Mouse (Mus musculus) hindbrain, postnatal 0 days (tissue): ENCODE measurements around the gene Col7a1. TPM values are rescaled to one million over a fixed set of nuclear protein-coding genes. Genes with fewer than 3 reads are reported as not detected.
A peak's percentile ranks its signal among the peaks of the same experiment; 100 is the strongest.

Source experiments
- ATAC-seq: fragments of 200-750 bp; cut with Nextera tagmentation; 2 replicates; pipeline ENCODE4 v1.8.0; 2017; ENCODE audit warnings: mild to moderate bottlenecking, moderate TSS enrichment, moderate library complexity
- DNase-seq: peaks from one replicate; pipeline ENCODE4 v3.0.0-alpha.2; 2015; ENCODE audit warnings: low spot score
- H3K27ac ChIP-seq: fragments of 300-500 bp; sonication (generic); 2 replicates; pipeline ENCODE4 v1.5.1; 2014; ENCODE audit warnings: mild to moderate bottlenecking
- H3K27me3 ChIP-seq: fragments of 300-500 bp; sonication (generic); 2 replicates; pipeline ENCODE4 v1.6.1; 2014; ENCODE audit warnings: low read length, mixed read lengths; ENCODE audit not compliant: insufficient read depth
- H3K36me3 ChIP-seq: fragments of 300-500 bp; sonication (generic); 2 replicates; pipeline ENCODE4 v1.6.1; 2014; ENCODE audit warnings: low read length, mixed read lengths; ENCODE audit not compliant: insufficient read depth
- H3K4me1 ChIP-seq: fragments of 300-500 bp; sonication (generic); 2 replicates; pipeline ENCODE4 v1.6.1; 2014; ENCODE audit warnings: antibody characterized with exemption, low read length, mixed read lengths; ENCODE audit not compliant: insufficient read depth
- H3K4me2 ChIP-seq: fragments of 300-500 bp; sonication (generic); 2 replicates; pipeline ENCODE4 v1.6.1; 2014; ENCODE audit warnings: low read depth, mild to moderate bottlenecking, low read length, moderate library complexity, mixed read lengths
- H3K4me3 ChIP-seq: fragments of 300-500 bp; sonication (generic); 2 replicates; pipeline ENCODE4 v1.5.1; 2014; ENCODE audit warnings: low read length
- H3K9ac ChIP-seq: fragments of 300-500 bp; sonication (generic); replicated peaks from 2 replicates; pipeline ENCODE4 v1.6.1; 2014; ENCODE audit warnings: mild to moderate bottlenecking, low read length, moderate library complexity, mixed read lengths
- H3K9me3 ChIP-seq: fragments of 300-500 bp; sonication (generic); 2 replicates; pipeline ENCODE4 v1.6.1; 2016; ENCODE audit warnings: low read length, mixed read lengths
- CTCF ChIP-seq: IDR thresholded peaks from 2 replicates; pipeline ENCODE4 v1.5.1; 2016; ENCODE audit warnings: antibody characterized with exemption, control low read depth, low read depth
- WGBS: fragments of 180-500 bp; shearing (Covaris S2); extraction: QIAGEN DNeasy Blood & Tissue Kit; methylation state at CpG from one replicate; pipeline ENCODE4 v1.1.7; 2014; 5-methylcytosine and 5-hydroxymethylcytosine counted together
- polyA plus RNA-seq: library from polyadenylated mRNA; unstranded; fragments of >200 nt; fragmentation: Nextera tagmentation; extraction: Ambion mirVana; gene quantifications from 2 replicates; pipeline ENCODE4 v1.2.1, GENCODE M21; 2015
- total RNA-seq: library from RNA; depleted of rRNA; stranded (reverse); fragments of >200 nt; gene quantifications from 2 replicates; pipeline ENCODE4 v1.2.3, GENCODE M21; 2014

The Col7a1 gene
- total and polyA plus RNA-seq, 2 experiments from 2014 or later: 0.69 to 1.9 TPM

GRCm38 (mm10) chr9:108991428-108992084, 38.2 kb downstream of the Col7a1 start, which contains the start of gene Pfkfb4:
Gene Pfkfb4, plus strand, starts transcription at chr9:108991778.
- Histone ChIP-seq H3K27me3 (no peaks in the 10 kb centered on the region), H3K4me1 (peaks cover 11% of the 10 kb centered on the region; the same call in 1 of the 2 replicates), H3K9me3 (no peaks in the 10 kb centered on the region), H3K4me3 (peak within 1 kb of the TSS; percentile 46), H3K4me2 (peak within 1 kb of the TSS; percentile 66), H3K27ac (peak within 1 kb of the TSS; percentile 82), H3K9ac (peak within 1 kb of the TSS; percentile 60), H3K36me3 (no peaks in the 10 kb centered on the region)
- peak; percentile 99 for DNase-seq
- under 1% methylated on average over 31 of the region's 31 CpGs for WGBS
- no peak for TF ChIP-seq CTCF
- peak; percentile 97 for ATAC-seq

- ATAC-seq (no peak), DNase-seq (peak; percentile 7)
- Histone ChIP-seq H3K9me3 (no peaks in the 10 kb centered on the region), H3K4me3 (peak overlapping the region; percentile 46), H3K36me3 (no peaks in the 10 kb centered on the region), H3K4me2 (peak overlapping the region; percentile 66), H3K9ac (peak overlapping the region; percentile 60), H3K4me1 (peaks cover 11% of the 10 kb centered on the region; the same call in 1 of the 2 replicates), H3K27me3 (no peaks in the 10 kb centered on the region), H3K27ac (peak overlapping the region; percentile 82)
- no peak for TF ChIP-seq CTCF
- WGBS: 9% methylated on average over 18 of the region's 18 CpGs
These were observed 38.7 kb downstream of the Col7a1 start for GRCm38 (mm10) chr9:108992085-108992469.

- no peak for TF ChIP-seq CTCF
- WGBS: 84% methylated on average over 9 of the region's 9 CpGs
- Histone ChIP-seq H3K9ac (peak overlapping the region; percentile 60; the same call in 1 of the 2 replicates), H3K4me3 (peak overlapping the region; percentile 46), H3K36me3 (no peaks in the 10 kb centered on the region), H3K4me1 (peaks cover 11% of the 10 kb centered on the region; the same call in 1 of the 2 replicates), H3K9me3 (no peaks in the 10 kb centered on the region), H3K27ac (peak overlapping the region; percentile 82; the same call in 1 of the 2 replicates), H3K4me2 (peak overlapping the region; percentile 66), H3K27me3 (no peaks in the 10 kb centered on the region)
- DNase-seq (no peak), ATAC-seq (no peak)
These were observed 39.4 kb downstream of the Col7a1 start for GRCm38 (mm10) chr9:108992620-108993361.

GRCm38 (mm10) chr9:108996411-108996810, 43.0 kb downstream of the Col7a1 start:
- ATAC-seq (no peak), DNase-seq (no peak)
- TF ChIP-seq CTCF: no peak
- no peak overlapping the region for H3K4me3 ChIP-seq
- H3K9me3 ChIP-seq: no peaks in the 10 kb centered on the region
- H3K36me3 ChIP-seq: no peaks in the 10 kb centered on the region
- H3K9ac ChIP-seq: no peak overlapping the region
- H3K27me3 ChIP-seq: no peaks in the 10 kb centered on the region
- no peak overlapping the region for H3K27ac ChIP-seq
- H3K4me2 ChIP-seq: no peak overlapping the region
- peaks cover 5% of the 10 kb centered on the region; the same call in 1 of the 2 replicates for H3K4me1 ChIP-seq
- 77% methylated on average over 9 of the region's 9 CpGs for WGBS

DNA sequence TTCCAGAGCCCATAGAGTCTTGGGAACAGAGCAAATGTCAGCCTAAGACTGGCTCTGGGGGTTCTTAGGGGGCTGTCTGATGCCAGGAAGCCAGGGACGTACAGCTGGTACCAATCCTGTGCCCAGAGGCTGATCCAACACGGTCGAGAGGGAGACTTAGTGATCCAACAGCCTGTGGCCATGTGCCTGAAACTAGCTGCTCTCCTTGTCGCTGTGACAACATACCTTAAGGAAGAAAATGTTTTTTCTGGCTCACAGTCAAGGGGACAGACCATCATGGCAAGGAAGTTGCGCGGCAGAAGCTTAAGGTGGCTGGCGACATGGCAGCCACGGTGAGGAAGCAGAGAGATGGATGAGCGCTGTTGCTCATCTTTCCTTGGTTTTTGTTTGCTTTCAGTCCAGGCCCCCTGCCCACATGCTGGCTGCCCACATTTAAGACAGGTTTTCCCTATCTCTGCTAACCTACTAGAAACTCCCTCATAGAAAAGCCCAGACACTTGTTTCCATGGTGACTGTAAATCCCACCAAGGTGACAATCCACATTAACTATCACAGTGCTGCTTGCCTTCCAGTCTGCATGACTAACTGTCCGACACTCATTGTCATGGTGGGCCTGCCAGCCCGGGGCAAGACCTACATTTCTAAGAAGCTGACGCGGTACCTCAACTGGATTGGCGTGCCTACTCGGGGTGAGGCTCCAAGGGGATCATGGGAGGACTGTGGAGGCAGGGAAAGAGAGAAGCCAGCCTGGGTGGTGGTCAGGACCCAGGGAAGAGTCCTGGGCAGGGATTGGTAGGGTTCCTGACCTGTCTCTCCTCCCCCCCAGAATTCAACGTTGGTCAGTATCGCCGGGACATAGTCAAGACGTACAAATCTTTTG, 45.1 kb downstream of the Col7a1 start:
- no peak for TF ChIP-seq CTCF
- ATAC-seq: peak; percentile 28; the same call in 1 of the 2 replicates

DNA sequence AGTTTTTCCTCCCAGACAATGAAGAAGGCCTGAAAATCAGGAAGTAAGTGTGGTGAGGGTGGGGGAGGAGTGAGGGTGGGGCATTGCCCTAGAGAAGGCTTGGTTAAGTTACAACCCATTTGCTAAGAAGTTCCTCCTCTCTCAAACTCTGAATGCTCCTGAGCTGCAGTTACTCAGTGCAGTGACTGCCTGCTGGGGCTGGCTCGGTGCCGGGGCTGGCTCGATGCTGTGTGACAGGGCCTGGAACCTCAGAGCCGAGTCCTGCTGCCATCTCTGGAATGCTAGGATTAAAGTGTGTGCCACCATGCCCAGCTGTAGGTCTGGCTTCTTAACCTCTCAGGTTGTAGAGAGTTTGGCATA, 45.8 kb downstream of the Col7a1 start:
- no peaks in the 10 kb centered on the region for H3K9me3 ChIP-seq
- H3K4me3 ChIP-seq: no peak overlapping the region
- no peak for ATAC-seq
- WGBS: 62% methylated on average over 4 of the region's 4 CpGs
- TF ChIP-seq CTCF: no peak
- H3K4me2 ChIP-seq: peak overlapping the region; percentile 23; the same call in 1 of the 2 replicates
- H3K36me3 ChIP-seq: no peaks in the 10 kb centered on the region; the same call in 1 of the 2 replicates
- no peaks in the 10 kb centered on the region for H3K4me1 ChIP-seq
- H3K27me3 ChIP-seq: no peaks in the 10 kb centered on the region
- H3K27ac ChIP-seq: 0 out of 2 replicates have a peak overlapping the region, but pooled peaks have one; percentile 36
- DNase-seq: peak; percentile 16
- H3K9ac ChIP-seq: no peak overlapping the region

More for the DNA sequence above, 45.1 kb downstream of the Col7a1 start:
- no peaks in the 10 kb centered on the region for H3K4me1 ChIP-seq
- H3K4me3 ChIP-seq: no peak overlapping the region
- WGBS: 70% methylated on average over 19 of the region's 19 CpGs
- H3K9me3 ChIP-seq: no peaks in the 10 kb centered on the region
- H3K9ac ChIP-seq: no peak overlapping the region
- DNase-seq: peak; percentile 19
- H3K27ac ChIP-seq: peak overlapping the region; percentile 36; the same call in 1 of the 2 replicates
- H3K4me2 ChIP-seq: peak overlapping the region; percentile 23
- no peaks in the 10 kb centered on the region; the same call in 1 of the 2 replicates for H3K36me3 ChIP-seq
- H3K27me3 ChIP-seq: no peaks in the 10 kb centered on the region
